Mouse (Mus musculus): ENCODE measurements around the gene Slc25a28.

GRCm38 (mm10) chr19:43627345-43627744 lies 47.3 kb downstream of the Slc25a28 start:
- TF ChIP-seq CTCF (IDR thresholded peaks at IDR 0.05; ENCODE audit: low read depth), result peak; percentile 55
- TF ChIP-seq EP300 (IDR thresholded peaks at IDR 0.05; ENCODE audit: low read depth), result no peak
